Mouse (Mus musculus): ENCODE measurements around the gene Csgalnact2. TPM values are rescaled to one million over a fixed set of nuclear protein-coding genes. Genes with fewer than 3 reads are reported as not detected.

Csgalnact2 gene
- polyA plus RNA-seq (2016; fragmentation: Nextera tagmentation; extraction: Ambion mirVana), result 9.4 and 9.6 TPM in 2 replicates

- H3K27ac ChIP-seq, result peak within 1 kb of the TSS; percentile 78
- H3K36me3 ChIP-seq, result no peaks in the 10 kb centered on the region
- H3K9me3 ChIP-seq (replicated peaks), result no peaks in the 10 kb centered on the region
- H3K4me1 ChIP-seq, result peaks cover 34% of the 10 kb centered on the region
- no peaks in the 10 kb centered on the region for H3K27me3 ChIP-seq (replicated peaks)
- ATAC-seq, result peak; percentile 97
- peak within 1 kb of the TSS; percentile 73 for H3K4me3 ChIP-seq
- 7% methylated on average over 58 of the region's 66 CpGs for WGBS (ENCODE audit: insufficient replicate concordance)
- H3K4me2 ChIP-seq, result peak within 1 kb of the TSS; percentile 84
- H3K9ac ChIP-seq, result peak within 1 kb of the TSS; percentile 81
Observed at GRCm38 (mm10) chr6:118138731-118139709, at the start of gene Csgalnact2. Csgalnact2 (minus strand) TSS chr6:118139140.

GRCm38 (mm10) chr6:118188599-118188998 lies 49.7 kb upstream of the Csgalnact2 start:
- Histone ChIP-seq H3K9me3 (replicated peaks) (no peaks in the 10 kb centered on the region), H3K4me2 (no peak overlapping the region), H3K4me1 (peaks cover 6% of the 10 kb centered on the region; the same call in 1 of the 2 replicates), H3K4me3 (no peak overlapping the region), H3K27ac (no peak overlapping the region), H3K27me3 (replicated peaks) (peaks cover 26% of the 10 kb centered on the region), H3K36me3 (no peaks in the 10 kb centered on the region), H3K9ac (no peak overlapping the region)
- ATAC-seq, result peak; percentile 46; the same call in 1 of the 2 replicates
- WGBS (ENCODE audit: insufficient replicate concordance), result 59% methylated on average over 9 of the region's 9 CpGs

GRCm38 (mm10) chr6:118187285-118187641 lies 48.3 kb upstream of the Csgalnact2 start:
- Histone ChIP-seq H3K9ac (no peak overlapping the region), H3K27ac (no peak overlapping the region), H3K4me3 (no peak overlapping the region), H3K27me3 (replicated peaks) (peaks cover 12% of the 10 kb centered on the region), H3K36me3 (no peaks in the 10 kb centered on the region), H3K4me2 (no peak overlapping the region), H3K9me3 (replicated peaks) (no peaks in the 10 kb centered on the region), H3K4me1 (peaks cover 6% of the 10 kb centered on the region; the same call in 1 of the 2 replicates)
- no peak for ATAC-seq
- WGBS (ENCODE audit: insufficient replicate concordance), result 72% methylated on average over 3 of the region's 3 CpGs

- Histone ChIP-seq H3K4me3 (no peak overlapping the region), H3K4me2 (no peak overlapping the region), H3K27ac (no peak overlapping the region), H3K4me1 (peaks cover 6% of the 10 kb centered on the region; the same call in 1 of the 2 replicates), H3K9me3 (replicated peaks) (no peaks in the 10 kb centered on the region), H3K27me3 (replicated peaks) (peaks cover 8% of the 10 kb centered on the region), H3K9ac (no peak overlapping the region), H3K36me3 (no peaks in the 10 kb centered on the region)
- no peak for ATAC-seq
- WGBS (ENCODE audit: insufficient replicate concordance), result 71% methylated on average over 17 of the region's 17 CpGs
Observed at GRCm38 (mm10) chr6:118186620-118187284, 47.8 kb upstream of the Csgalnact2 start.

GRCm38 (mm10) chr6:118184126-118184525 lies 45.2 kb upstream of the Csgalnact2 start:
- H3K27me3 ChIP-seq (replicated peaks), result 0 out of 2 replicates have a peak, but pooled peaks cover 3% of the 10 kb centered on the region
- H3K4me3 ChIP-seq, result no peak overlapping the region
- no peak for ATAC-seq
- H3K9me3 ChIP-seq (replicated peaks), result no peaks in the 10 kb centered on the region
- H3K9ac ChIP-seq, result no peak overlapping the region
- H3K27ac ChIP-seq, result no peak overlapping the region
- WGBS (ENCODE audit: insufficient replicate concordance), result 70% methylated on average over 10 of the region's 10 CpGs
- H3K4me2 ChIP-seq, result no peak overlapping the region
- H3K4me1 ChIP-seq, result no peaks in the 10 kb centered on the region
- H3K36me3 ChIP-seq, result no peaks in the 10 kb centered on the region

GRCm38 (mm10) chr6:118180085-118180423 lies 41.1 kb upstream of the Csgalnact2 start:
- Histone ChIP-seq H3K27me3 (replicated peaks) (0 out of 2 replicates have a peak, but pooled peaks cover 3% of the 10 kb centered on the region), H3K4me3 (no peak overlapping the region), H3K9ac (no peak overlapping the region), H3K4me1 (no peaks in the 10 kb centered on the region), H3K36me3 (no peaks in the 10 kb centered on the region), H3K9me3 (replicated peaks) (no peaks in the 10 kb centered on the region), H3K27ac (no peak overlapping the region), H3K4me2 (no peak overlapping the region)
- 69% methylated on average over 12 of the region's 12 CpGs for WGBS (ENCODE audit: insufficient replicate concordance)
- peak; percentile 24; the same call in 1 of the 2 replicates for ATAC-seq

GRCm38 (mm10) chr6:118179316-118180084 lies 40.6 kb upstream of the Csgalnact2 start:
- Histone ChIP-seq H3K27me3 (replicated peaks) (0 out of 2 replicates have a peak, but pooled peaks cover 3% of the 10 kb centered on the region), H3K9me3 (replicated peaks) (no peaks in the 10 kb centered on the region), H3K36me3 (no peaks in the 10 kb centered on the region), H3K4me1 (no peaks in the 10 kb centered on the region), H3K4me3 (no peak overlapping the region), H3K4me2 (no peak overlapping the region), H3K27ac (no peak overlapping the region), H3K9ac (no peak overlapping the region)
- 55% methylated on average over 13 of the region's 13 CpGs for WGBS (ENCODE audit: insufficient replicate concordance)
- ATAC-seq, result peak; percentile 67

GRCm38 (mm10) chr6:118173975-118174328 lies 35.0 kb upstream of the Csgalnact2 start:
- Histone ChIP-seq H3K4me1 (no peaks in the 10 kb centered on the region), H3K27ac (no peak overlapping the region), H3K4me2 (no peak overlapping the region), H3K9me3 (replicated peaks) (no peaks in the 10 kb centered on the region), H3K27me3 (replicated peaks) (no peaks in the 10 kb centered on the region), H3K36me3 (no peaks in the 10 kb centered on the region), H3K9ac (no peak overlapping the region), H3K4me3 (no peak overlapping the region)
- 62% methylated on average over 5 of the region's 5 CpGs for whole genome bisulfite sequencing (ENCODE audit: insufficient replicate concordance)
- no peak for ATAC-seq

GRCm38 (mm10) chr6:118173251-118173974 lies 34.5 kb upstream of the Csgalnact2 start:
- H3K9ac ChIP-seq, result no peak overlapping the region
- no peaks in the 10 kb centered on the region for H3K36me3 ChIP-seq
- H3K4me2 ChIP-seq, result no peak overlapping the region
- no peak overlapping the region for H3K4me3 ChIP-seq
- WGBS (ENCODE audit: insufficient replicate concordance), result 78% methylated on average over 18 of the region's 18 CpGs
- no peaks in the 10 kb centered on the region for H3K4me1 ChIP-seq
- H3K9me3 ChIP-seq (replicated peaks), result no peaks in the 10 kb centered on the region
- H3K27ac ChIP-seq, result no peak overlapping the region
- H3K27me3 ChIP-seq (replicated peaks), result no peaks in the 10 kb centered on the region
- no peak for ATAC-seq

GRCm38 (mm10) chr6:118171386-118171785 lies 32.4 kb upstream of the Csgalnact2 start:
- 73% methylated on average over 7 of the region's 7 CpGs for WGBS (ENCODE audit: insufficient replicate concordance)
- no peaks in the 10 kb centered on the region for H3K9me3 ChIP-seq (replicated peaks)
- H3K27ac ChIP-seq, result no peak overlapping the region
- ATAC-seq, result no peak
- H3K4me3 ChIP-seq, result no peak overlapping the region
- no peak overlapping the region for H3K4me2 ChIP-seq
- H3K4me1 ChIP-seq, result peaks cover 6% of the 10 kb centered on the region; the same call in 1 of the 2 replicates
- H3K9ac ChIP-seq, result no peak overlapping the region
- H3K27me3 ChIP-seq (replicated peaks), result no peaks in the 10 kb centered on the region
- H3K36me3 ChIP-seq, result no peaks in the 10 kb centered on the region

GRCm38 (mm10) chr6:118168106-118168505 lies 29.2 kb upstream of the Csgalnact2 start:
- WGBS (ENCODE audit: insufficient replicate concordance), result 73% methylated on average over 14 of the region's 14 CpGs
- H3K4me3 ChIP-seq, result no peak overlapping the region
- ATAC-seq, result no peak
- no peak overlapping the region for H3K4me2 ChIP-seq
- no peaks in the 10 kb centered on the region for H3K36me3 ChIP-seq
- H3K27me3 ChIP-seq (replicated peaks), result no peaks in the 10 kb centered on the region
- H3K9ac ChIP-seq, result no peak overlapping the region
- H3K9me3 ChIP-seq (replicated peaks), result no peaks in the 10 kb centered on the region
- H3K27ac ChIP-seq, result no peak overlapping the region
- H3K4me1 ChIP-seq, result peaks cover 7% of the 10 kb centered on the region; the same call in 1 of the 2 replicates
